Mouse (Mus musculus): ENCODE measurements around the gene 0610010K14Rik.

0610010K14Rik gene

GRCm38 (mm10) chr11:70214191-70214855 lies 23.4 kb downstream of the 0610010K14Rik start:
- peak; percentile 88 for DNase-seq

GRCm38 (mm10) chr11:70213736-70214135 lies 24.0 kb downstream of the 0610010K14Rik start:
- DNase-seq: peak; percentile 48

- peak; percentile 94 for DNase-seq
Measured at GRCm38 (mm10) chr11:70212896-70213295, 24.8 kb downstream of the 0610010K14Rik start.

- peak; percentile 47 for DNase-seq
Measured at GRCm38 (mm10) chr11:70212423-70212822, 25.3 kb downstream of the 0610010K14Rik start, which contains the start of gene Slc16a11. Gene Slc16a11, plus strand, starts transcription at chr11:70212752.

- no peak for DNase-seq
Measured at GRCm38 (mm10) chr11:70211972-70212371, 25.7 kb downstream of the 0610010K14Rik start.

- peak; percentile 11 for DNase-seq
Measured at GRCm38 (mm10) chr11:70210681-70211080, 27.0 kb downstream of the 0610010K14Rik start.

GRCm38 (mm10) chr11:70208778-70209388 lies 28.8 kb downstream of the 0610010K14Rik start:
- DNase-seq: peak; percentile 42

- peak; percentile 31 for DNase-seq
Measured at GRCm38 (mm10) chr11:70207283-70207682, 30.4 kb downstream of the 0610010K14Rik start.

- DNase-seq: no peak
Measured at GRCm38 (mm10) chr11:70206801-70207200, 30.9 kb downstream of the 0610010K14Rik start.

GRCm38 (mm10) chr11:70201691-70202090 lies 36.0 kb downstream of the 0610010K14Rik start:
- DNase-seq: peak; percentile 91

- DNase-seq: peak; percentile 37
Measured at GRCm38 (mm10) chr11:70200036-70200608, 37.6 kb downstream of the 0610010K14Rik start.

GRCm38 (mm10) chr11:70199107-70199506 lies 38.6 kb downstream of the 0610010K14Rik start:
- no peak for DNase-seq

- no peak for DNase-seq
Measured at GRCm38 (mm10) chr11:70198332-70198731, 39.4 kb downstream of the 0610010K14Rik start.

GRCm38 (mm10) chr11:70193354-70194285 lies 44.1 kb downstream of the 0610010K14Rik start:
- peak; percentile 81 for DNase-seq

GRCm38 (mm10) chr11:70192157-70192556 lies 45.6 kb downstream of the 0610010K14Rik start:
- no peak for DNase-seq

GRCm38 (mm10) chr11:70191188-70191587 lies 46.5 kb downstream of the 0610010K14Rik start:
- DNase-seq: no peak

GRCm38 (mm10) chr11:70189319-70190134 lies 48.2 kb downstream of the 0610010K14Rik start:
- DNase-seq: no peak

Measured in kidney, adult 9 months (tissue).